In genomic region chr12:24892536-24892935, GRCm38 (mm10) we compare ENCODE assay signal across 16 mouse cellular contexts.
A peak's percentile ranks its signal among the peaks of the same experiment; 100 is the strongest.
DNase-seq lines count a peak whose midpoint lies in the region; ATAC-seq and TF ChIP-seq lines count a peak whose summit lies in the region.
"Had no signal": no experiment of that assay in that cellular context is flagged by ENCODE, and none has a peak within 500 bp of the region (broad histone marks: within the 10 kb centered on the region; RNA-seq: fewer than 3 reads in every experiment).

No protein-coding gene starts in this region.

- no peak overlapping the region for H3K9ac ChIP-seq in heart, embryonic 12.5 days
- H3K9ac ChIP-seq in MEL (ENCODE audit: control insufficient read depth, low read depth, low read length, poor library complexity, severe bottlenecking): 0 out of 2 replicates have a peak overlapping the region, but pooled peaks have one; percentile 3
- H3K9ac ChIP-seq: neural tube, embryonic 13.5 days had no signal

- H3K4me3 ChIP-seq in heart, embryonic 12.5 days: no peak overlapping the region
- H3K4me3 ChIP-seq in MEL (ENCODE audit: control insufficient read depth in 1 of 2, insufficient read depth in 1 of 2, low read depth in 2 of 2, low read length in 2 of 2): no peak overlapping the region
- H3K4me3 ChIP-seq in erythroblast, embryonic 14.5 days (replicated peaks): peak overlapping the region; percentile 31
- H3K4me3 ChIP-seq: neural tube, embryonic 13.5 days had no signal

- 9% methylated on average over 4 of the region's 4 CpGs for WGBS in heart, embryonic 12.5 days

- TF ChIP-seq EP300 in MEL (IDR thresholded peaks at IDR 0.05; ENCODE audit: low read depth in 1 of 2, low read length in 2 of 2): peak; percentile 95 to 96

- H3K27me3 ChIP-seq in heart, embryonic 12.5 days (replicated peaks): no peaks in the 10 kb centered on the region
- H3K27me3 ChIP-seq in MEL (ENCODE audit: control insufficient read depth in 1 of 2, insufficient read depth in 2 of 2, low read length in 2 of 2): no peaks in the 10 kb centered on the region
- no peaks in the 10 kb centered on the region for H3K27me3 ChIP-seq in erythroblast, embryonic 14.5 days (ENCODE audit: control insufficient read depth)
- H3K27me3 ChIP-seq: neural tube, embryonic 13.5 days had no signal

- TF ChIP-seq RAD21 in MEL (IDR thresholded peaks at IDR 0.05; ENCODE audit: low read depth, low read length): no peak

- no peak for TF ChIP-seq CTCF in MEL (IDR thresholded peaks at IDR 0.05 in 2 of 3, conservative IDR thresholded peaks at IDR 0.05 in 1 of 3; ENCODE audit: control insufficient read depth in 1 of 3, insufficient read depth in 1 of 3, low read depth in 2 of 3, low read length in 3 of 3, poor library complexity in 1 of 3, severe bottlenecking in 1 of 3)

- H3K4me2 ChIP-seq in heart, embryonic 12.5 days: no peak overlapping the region
- H3K4me2 ChIP-seq: neural tube, embryonic 13.5 days had no signal

- peaks cover 39% of the 10 kb centered on the region for H3K4me1 ChIP-seq in heart, embryonic 12.5 days (replicated peaks)
- H3K4me1 ChIP-seq in MEL (ENCODE audit: control insufficient read depth in 1 of 2, insufficient read depth in 2 of 2, low read length in 2 of 2): peaks cover 28 to 46% of the 10 kb centered on the region in 2 experiments
- peaks cover 89% of the 10 kb centered on the region for H3K4me1 ChIP-seq in erythroblast, embryonic 14.5 days (ENCODE audit: control insufficient read depth)

- H3K36me3 ChIP-seq in heart, embryonic 12.5 days: peaks cover 19% of the 10 kb centered on the region
- H3K36me3 ChIP-seq in MEL (ENCODE audit: control insufficient read depth in 1 of 2, insufficient read depth in 2 of 2, low read length in 2 of 2): peaks cover 0 to 50% of the 10 kb centered on the region in 2 experiments; a peak in 2 of 4 replicates
- H3K36me3 ChIP-seq in erythroblast, embryonic 14.5 days (ENCODE audit: control insufficient read depth): peaks cover 64% of the 10 kb centered on the region

- TF ChIP-seq POLR2A in MEL (IDR thresholded peaks at IDR 0.05; ENCODE audit: control insufficient read depth in 1 of 2, insufficient read depth in 1 of 2, low read depth in 1 of 2, low read length in 2 of 2, poor library complexity in 1 of 2): no peak

- DNase-seq in heart, postnatal 36 days: no peak
- DNase-seq in MEL (ENCODE audit: low read depth, low spot score): peak; percentile 60
- no peak for DNase-seq in thymus, postnatal 10 days (ENCODE audit: low spot score in 2 of 2)
- DNase-seq in right cerebral cortex, adult 18-20 months: no peak
- DNase-seq: B cell, adult 2 months; cerebellum, adult 9-11 months; embryo, embryonic 11 days; gastrocnemius, postnatal 36 days; kidney, adult 9 months; thymus, postnatal 4 days had no signal

- peak overlapping the region; percentile 45; the same call in 1 of the 2 replicates for H3K27ac ChIP-seq in heart, embryonic 12.5 days (ENCODE audit: poor library complexity, severe bottlenecking)
- H3K27ac ChIP-seq in MEL (ENCODE audit: control insufficient read depth, low read depth, low read length): peak overlapping the region; percentile 91
- H3K27ac ChIP-seq: hindbrain, postnatal 0 days; neural tube, embryonic 13.5 days had no signal

- ATAC-seq in heart, embryonic 12.5 days (ENCODE audit: insufficient number of reproducible peaks, low FRiP score): peak; percentile 74
- ATAC-seq in megakaryocyte progenitor cell, adult 5-6 weeks (replicated peaks; ENCODE audit: poor library complexity): peak; percentile 38
- ATAC-seq: activated CD4-positive, CD25-positive, alpha-beta regulatory T cell, adult 4 months; hindbrain, postnatal 0 days had no signal

- H3K9me3 ChIP-seq in heart, embryonic 12.5 days (replicated peaks): no peaks in the 10 kb centered on the region
- H3K9me3 ChIP-seq in MEL (replicated peaks; ENCODE audit: insufficient read depth, low read length): no peaks in the 10 kb centered on the region
- H3K9me3 ChIP-seq in erythroblast, embryonic 14.5 days (ENCODE audit: control insufficient read depth, low read length): no peaks in the 10 kb centered on the region
- H3K9me3 ChIP-seq: neural tube, embryonic 13.5 days had no signal

- intact Hi-C loops in heart, postnatal 36 days (cut with DNase I): no loop called here

- no peaks in the 10 kb centered on the region for H3K79me2 ChIP-seq in MEL (ENCODE audit: control insufficient read depth, insufficient read depth, low read length, poor library complexity)

TF ChIP-seq in MEL, 35 proteins besides CTCF, POLR2A, EP300 and RAD21:
- TF ChIP-seq NRF1 (IDR thresholded peaks at IDR 0.05; ENCODE audit: insufficient read depth, low read depth, low read length, poor library complexity, severe bottlenecking) (no peak), JUND (IDR thresholded peaks at IDR 0.05; ENCODE audit: low read depth, low read length) (no peak), NELFE (IDR thresholded peaks at IDR 0.05; ENCODE audit: low read depth, low read length) (no peak), ETS1 (IDR thresholded peaks at IDR 0.05; ENCODE audit: low read depth, low read length) (peak; percentile 83), BHLHE40 (IDR thresholded peaks at IDR 0.05; ENCODE audit: borderline replicate concordance, low read depth, low read length) (no peak), MXI1 (IDR thresholded peaks at IDR 0.05; ENCODE audit: low read depth, low read length) (no peak), CHD2 (IDR thresholded peaks at IDR 0.05; ENCODE audit: low read length) (no peak), GATA1 (IDR thresholded peaks at IDR 0.05; ENCODE audit: low read depth, low read length) (peak; percentile 97), TCF12 (IDR thresholded peaks at IDR 0.05; ENCODE audit: low read depth, low read length) (peak; percentile 97), ZKSCAN1 (IDR thresholded peaks at IDR 0.05; ENCODE audit: low read depth, low read length) (no peak), MEF2A (IDR thresholded peaks at IDR 0.05; ENCODE audit: extremely low read depth, insufficient replicate concordance, low read depth, low read length, poor library complexity, severe bottlenecking) (no peak), ZMIZ1 (IDR thresholded peaks at IDR 0.05; ENCODE audit: low read depth, low read length) (0 out of 2 replicates have a peak, but pooled peaks have one; percentile 38), HCFC1 (IDR thresholded peaks at IDR 0.05; ENCODE audit: low read depth, low read length) (no peak), MAFK (IDR thresholded peaks at IDR 0.05; ENCODE audit: borderline replicate concordance, low read depth, low read length) (peak; percentile 25; the same call in 1 of the 2 replicates), MAX (IDR thresholded peaks at IDR 0.05; ENCODE audit: low read length) (no peak), CHD1 (IDR thresholded peaks at IDR 0.05; ENCODE audit: low read depth, low read length) (no peak), GABPA (IDR thresholded peaks at IDR 0.05; ENCODE audit: low read depth, low read length) (no peak), USF1 (IDR thresholded peaks at IDR 0.05; ENCODE audit: low read depth, low read length) (no peak), KAT2A (conservative IDR thresholded peaks at IDR 0.05; ENCODE audit: low read depth, low read length) (no peak), SMC3 (IDR thresholded peaks at IDR 0.05; ENCODE audit: low read depth, low read length) (no peak), ZNF384 (IDR thresholded peaks at IDR 0.05; ENCODE audit: low read depth, low read length) (0 out of 2 replicates have a peak, but pooled peaks have one; percentile 11), MAZ (IDR thresholded peaks at IDR 0.05; ENCODE audit: low read depth, low read length) (no peak), MYB (IDR thresholded peaks at IDR 0.05; ENCODE audit: low read depth, low read length) (peak; percentile 75), POLR2AphosphoS2 (IDR thresholded peaks at IDR 0.05; ENCODE audit: low read length) (no peak), ZC3H11A (IDR thresholded peaks at IDR 0.05; ENCODE audit: low read depth, low read length) (no peak), SIN3A (IDR thresholded peaks at IDR 0.05; ENCODE audit: low read length) (peak; percentile 55; the same call in 1 of the 2 replicates), ELF1 (IDR thresholded peaks at IDR 0.05; ENCODE audit: low read depth, low read length) (no peak), E2F4 (IDR thresholded peaks at IDR 0.05; ENCODE audit: borderline replicate concordance, low read depth, low read length) (no peak), USF2 (IDR thresholded peaks at IDR 0.05; ENCODE audit: borderline replicate concordance in 1 of 2, insufficient read depth in 1 of 2, low read depth in 1 of 2, low read length in 2 of 2) (no peak), POLR2AphosphoS5 (IDR thresholded peaks at IDR 0.05; ENCODE audit: borderline replicate concordance, low read depth, low read length) (no peak), TBP (IDR thresholded peaks at IDR 0.05; ENCODE audit: low read depth, low read length) (no peak), UBTF (IDR thresholded peaks at IDR 0.05; ENCODE audit: borderline replicate concordance, insufficient read depth, low read depth, low read length) (no peak), RCOR1 (IDR thresholded peaks at IDR 0.05; ENCODE audit: low read depth, low read length) (peak; percentile 82), MYC (IDR thresholded peaks at IDR 0.05; ENCODE audit: low read depth, low read length) (no peak), TAL1 (IDR thresholded peaks at IDR 0.05; ENCODE audit: low read length) (peak; percentile 92)
